Mouse (Mus musculus) lung, postnatal 14 days (tissue): ENCODE data around the gene Best1.

ENCODE experiments used
- DNase-seq: peaks from one replicate; pipeline ENCODE4 v3.0.0; 2021

Best1 gene

DNA sequence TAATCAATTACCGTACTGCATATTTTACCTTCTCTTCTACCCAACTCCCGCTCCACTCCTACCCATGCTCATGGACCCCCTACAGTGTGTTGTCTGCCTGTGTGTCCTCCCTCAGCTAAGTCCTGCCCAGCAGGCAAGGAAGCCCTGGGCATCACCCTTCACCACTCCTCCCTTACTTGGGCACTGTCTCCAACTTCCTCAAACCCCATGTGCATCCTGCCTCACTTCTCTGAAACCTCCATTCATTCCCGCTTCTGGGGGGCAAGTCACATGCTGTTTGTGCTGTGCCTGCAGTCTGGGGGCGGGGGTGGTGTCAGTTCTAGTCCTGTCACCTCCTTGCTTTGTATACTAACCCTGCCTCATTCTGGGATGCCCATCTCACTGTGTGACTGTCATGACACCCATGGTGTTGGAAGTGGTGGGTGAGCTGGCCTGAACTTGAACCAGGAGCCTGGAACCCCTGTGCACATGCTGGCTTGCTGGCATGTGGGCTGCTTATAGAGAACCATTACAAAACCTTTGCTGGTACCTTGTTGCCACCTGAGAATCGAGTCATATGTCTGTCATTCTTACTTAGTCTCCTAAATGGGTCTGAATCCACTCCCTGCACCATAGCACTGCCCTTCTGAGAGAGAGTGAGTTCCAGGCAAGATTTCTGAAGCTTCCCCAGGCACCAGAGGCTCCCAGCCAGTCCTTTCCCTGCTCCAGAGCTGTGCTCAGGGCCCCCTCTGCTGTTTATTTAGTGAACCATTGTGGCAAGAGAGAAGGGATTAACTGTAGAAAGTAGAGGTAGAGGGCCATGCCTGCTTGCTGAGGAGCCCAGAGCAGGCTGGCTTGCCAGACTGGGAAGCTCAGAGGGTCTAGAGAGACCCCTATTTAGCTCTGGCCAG, 21.2 kb upstream of the Best1 start:
- peak; percentile 51 for DNase-seq

DNA sequence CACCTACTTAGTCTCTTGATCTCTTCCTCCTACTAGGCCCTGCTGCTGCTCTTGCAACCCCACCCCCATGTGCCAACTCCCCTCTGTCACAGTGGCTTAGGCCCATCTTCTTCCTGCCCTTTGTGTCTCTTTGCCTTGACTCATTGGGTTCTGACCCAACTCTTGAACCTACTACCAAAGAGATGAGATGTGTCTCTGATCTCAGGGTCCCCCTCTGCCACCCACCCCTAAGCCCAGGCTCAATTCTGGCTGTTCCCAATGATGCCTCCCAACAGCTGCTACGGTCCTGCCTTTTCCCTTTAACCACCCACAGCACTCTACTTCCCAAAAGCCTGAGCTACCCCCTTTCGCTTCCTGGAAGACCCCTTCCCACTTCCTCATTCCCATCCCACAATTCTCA, 20.5 kb upstream of the Best1 start:
- DNase-seq: no peak

DNA sequence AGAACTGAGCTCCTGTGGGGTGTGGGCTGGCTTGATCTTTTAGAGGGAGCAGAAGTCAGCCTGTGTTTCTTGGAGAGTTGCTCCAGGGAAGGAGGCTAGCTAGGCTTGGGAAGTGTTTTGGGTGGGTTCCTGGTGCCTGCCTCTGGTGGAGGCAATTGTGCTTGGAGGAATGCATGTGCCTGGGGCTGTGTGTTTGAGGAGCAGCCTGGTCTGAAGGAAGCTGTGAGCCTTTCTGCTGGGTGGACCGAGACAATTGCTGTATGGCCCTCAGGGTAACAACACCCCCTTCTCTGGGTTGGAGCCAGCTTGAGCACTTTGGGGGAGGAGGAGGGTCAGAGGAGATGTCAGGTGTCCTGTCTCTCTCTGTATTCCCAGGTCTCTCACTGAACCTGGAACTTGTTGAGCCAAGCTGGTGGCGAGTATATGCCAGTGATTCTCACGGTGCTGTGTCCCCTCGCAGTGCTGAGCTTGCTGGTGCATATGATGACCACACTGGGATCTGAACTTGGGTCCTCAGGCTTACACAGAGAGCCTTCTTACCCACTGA, 17.9 kb upstream of the Best1 start:
- DNase-seq: no peak

DNA sequence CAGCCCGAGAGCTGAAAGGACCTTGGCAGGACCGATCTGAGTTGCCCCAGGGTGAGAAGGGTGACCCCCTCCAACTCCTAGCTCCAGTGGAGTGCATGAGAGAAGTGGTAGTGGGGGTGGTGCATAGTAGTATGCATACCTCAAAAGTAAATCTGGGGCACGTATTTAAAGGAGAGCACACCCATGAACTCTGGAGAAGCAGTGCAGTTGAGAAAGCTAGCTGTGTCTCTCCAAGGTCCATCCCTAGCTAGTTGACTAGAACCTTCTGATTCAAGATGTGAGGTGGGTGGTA, 17.0 kb upstream of the Best1 start:
- DNase-seq: no peak

GRCm38 (mm10) chr19:10017637-10018526, 16.4 kb upstream of the Best1 start:
- DNase-seq: peak; percentile 93

- no peak for DNase-seq
Observed at GRCm38 (mm10) chr19:10016151-10016550, 14.7 kb upstream of the Best1 start.

GRCm38 (mm10) chr19:10015442-10015841, 14.0 kb upstream of the Best1 start:
- DNase-seq: no peak

DNA sequence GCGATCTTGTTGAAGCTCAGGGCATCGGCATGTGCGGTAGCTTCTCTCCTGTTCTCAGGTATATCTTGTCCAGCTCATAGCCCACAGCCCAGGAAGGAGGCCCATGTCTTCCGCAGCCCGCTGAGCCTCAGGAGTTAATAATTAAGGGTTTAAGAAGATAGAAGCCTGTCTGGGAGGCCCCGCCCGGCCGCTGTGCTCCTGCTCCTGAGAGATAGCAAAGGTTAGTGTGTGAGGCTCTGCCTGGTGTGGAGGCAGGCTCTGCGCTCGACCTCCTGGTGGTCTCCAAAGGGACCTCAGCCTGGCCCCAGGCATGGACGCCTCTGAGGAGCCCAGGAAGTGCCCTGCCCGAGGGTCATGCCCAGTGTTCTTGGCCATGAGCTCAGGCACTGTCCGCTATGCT, 13.4 kb upstream of the Best1 start:
- no peak for DNase-seq

DNA sequence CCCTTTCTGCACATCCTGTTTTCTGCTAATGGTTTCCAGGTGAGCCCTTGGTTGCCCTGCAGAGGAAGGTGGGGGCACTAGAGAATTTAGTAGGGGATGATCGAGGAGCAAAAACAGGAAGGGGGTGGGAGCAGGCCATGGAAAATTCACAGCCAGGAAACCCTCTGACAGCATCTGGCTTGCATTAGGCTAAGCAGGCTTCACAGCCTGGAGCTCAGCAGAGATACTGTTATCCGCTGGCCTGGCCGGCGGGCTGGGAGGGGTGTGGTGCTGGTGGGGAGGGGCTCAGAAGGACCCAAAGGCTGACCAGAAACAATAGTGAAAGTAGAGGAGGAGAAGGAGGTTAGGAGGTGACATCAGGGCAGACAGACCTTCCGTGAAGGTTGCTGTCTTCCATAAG, 12.5 kb upstream of the Best1 start:
- DNase-seq: no peak

DNA sequence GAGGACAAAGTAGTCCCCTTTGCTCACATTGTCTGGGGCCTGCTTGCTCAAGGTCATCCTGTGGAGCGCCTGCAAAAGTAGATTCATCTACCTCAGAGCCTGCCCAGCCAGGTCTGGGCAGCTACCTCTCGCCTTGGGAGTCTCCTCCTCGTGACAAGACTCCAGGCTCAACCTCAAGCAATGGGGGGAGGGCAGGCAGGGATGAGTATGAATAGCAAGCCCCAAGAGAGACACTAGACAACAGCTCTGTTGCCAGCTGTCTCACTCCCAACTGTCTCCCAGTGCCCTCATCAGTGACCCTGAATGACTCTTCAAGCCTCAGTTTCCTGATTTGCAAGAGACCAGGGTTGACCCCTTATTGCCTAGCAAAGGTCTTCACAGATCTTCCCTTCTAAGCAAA, 11.9 kb upstream of the Best1 start:
- DNase-seq: no peak

- peak; percentile 53 for DNase-seq
Observed at GRCm38 (mm10) chr19:10012827-10013278, 11.4 kb upstream of the Best1 start.

GRCm38 (mm10) chr19:10011408-10011807, 10.0 kb upstream of the Best1 start:
- no peak for DNase-seq

- DNase-seq: no peak
Observed at GRCm38 (mm10) chr19:10003696-10004095, 2.3 kb upstream of the Best1 start.

- peak; percentile 44 for DNase-seq
Observed at GRCm38 (mm10) chr19:10000330-10000729, 1.1 kb downstream of the Best1 start.

DNA sequence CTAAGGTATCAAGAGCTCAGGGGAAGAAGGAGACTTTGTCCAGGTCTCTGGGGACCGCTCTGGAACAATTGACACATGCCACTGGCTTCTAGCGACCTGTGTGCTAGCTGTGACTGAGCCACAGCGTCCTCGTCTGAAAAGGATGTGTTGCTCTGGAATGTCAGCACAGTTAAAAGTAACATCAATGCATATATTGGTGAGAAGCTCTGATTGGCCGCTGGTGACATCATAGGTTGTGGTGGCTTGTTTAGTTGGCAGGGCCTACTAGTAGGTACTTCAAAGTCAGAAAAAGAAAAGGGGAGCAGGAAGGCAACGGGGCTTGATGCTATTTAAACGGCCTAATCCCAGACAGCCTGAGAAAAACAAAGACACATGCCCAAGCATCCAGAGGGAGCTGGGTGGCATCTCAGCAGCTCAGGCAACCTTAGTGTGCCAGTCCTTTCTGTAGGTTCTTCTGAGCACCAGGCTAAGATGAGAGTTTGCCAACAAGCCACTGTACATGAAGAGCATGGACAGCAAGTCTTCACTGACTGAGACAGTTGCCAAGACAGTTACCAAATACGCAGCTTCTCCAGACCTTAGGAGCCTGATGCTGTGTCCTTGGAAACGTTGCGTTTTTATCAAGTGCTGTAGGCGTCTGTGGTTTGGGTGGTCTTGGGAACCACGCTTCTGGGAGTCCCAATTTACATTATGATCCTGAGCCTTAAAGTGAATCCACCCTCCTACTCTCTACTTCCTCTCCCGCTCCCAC, 2.5 kb downstream of the Best1 start:
- DNase-seq: no peak

DNA sequence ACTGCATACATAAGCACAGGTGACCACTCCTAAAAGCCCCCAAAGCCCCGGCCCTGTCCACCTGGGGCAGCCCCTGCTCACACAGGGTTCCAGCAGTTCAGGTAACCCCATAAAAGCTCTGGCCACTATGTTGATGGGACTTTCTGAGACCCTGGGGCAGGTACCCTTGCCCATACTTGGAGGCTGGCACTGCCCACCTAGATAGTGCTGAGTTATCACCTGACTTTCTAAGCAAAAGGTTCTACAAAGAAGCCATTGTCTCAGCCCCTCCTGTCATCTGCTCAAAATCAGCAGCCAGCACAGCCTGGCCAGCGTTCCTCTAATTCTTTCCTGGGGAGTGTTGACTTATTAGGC, 3.4 kb downstream of the Best1 start:
- no peak for DNase-seq

GRCm38 (mm10) chr19:9997204-9998062, 4.0 kb downstream of the Best1 start:
- no peak for DNase-seq

- peak; percentile 97 for DNase-seq
Observed at GRCm38 (mm10) chr19:9993036-9993656, 8.3 kb downstream of the Best1 start.

- no peak for DNase-seq
Observed at GRCm38 (mm10) chr19:9992011-9992958, 9.1 kb downstream of the Best1 start.

DNA sequence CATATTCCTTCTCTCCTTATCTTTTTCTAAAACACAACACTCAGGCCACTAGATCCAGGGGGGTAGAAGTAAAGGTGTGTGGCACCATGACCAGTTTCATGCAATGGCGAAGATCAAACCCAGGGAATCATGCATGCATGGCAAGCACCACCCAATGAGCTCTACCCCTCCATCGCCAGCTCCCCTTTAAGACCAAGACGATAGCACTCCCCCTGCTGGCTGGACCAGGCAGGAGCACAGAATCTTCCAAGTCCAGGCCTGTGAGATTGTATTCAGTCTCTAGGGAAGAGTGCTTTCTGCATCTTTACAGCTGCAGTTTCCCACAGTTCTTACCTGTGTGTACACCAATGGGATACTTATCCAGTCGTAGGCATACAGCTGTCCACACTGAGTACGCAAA, 10.1 kb downstream of the Best1 start:
- peak; percentile 88 for DNase-seq
